Mouse (Mus musculus) left cerebral cortex, postnatal 36 days (tissue): ENCODE measurements around the gene Ubxn6. TPM values are rescaled to one million over a fixed set of nuclear protein-coding genes. Genes with fewer than 3 reads are reported as not detected.
"Not testable (repeated sequence)": the region's sequence is repeated elsewhere in the genome, so short reads cannot be mapped to it uniquely, and the experiment has no call there.

ENCODE experiments used
- DNase-seq, 2 experiments: peaks; one replicate each; pipeline ENCODE4 v3.0.0; 2021 to 2022; ENCODE audit warnings: low spot score in 2 of 2, mixed read lengths in 1 of 2
- intact Hi-C: fragments of 180-260 bp; cut with DNase I; formaldehyde crosslinking; loops from one replicate; pipeline ENCODE4 v1.15.1; 2025
- total RNA-seq, 2 experiments: library from RNA; stranded (reverse); gene quantifications; 2 replicates each; pipeline ENCODE4 v1.2.3; 2021

Gene Ubxn6
- total RNA-seq, 2 experiments from 2014 or later: 87.9 to 94.9 TPM

- intact Hi-C loops: no loop called here
- DNase-seq: no peak
Measured at GRCm38 (mm10) chr17:56103465-56104285, 28.8 kb upstream of the Ubxn6 start.

DNA sequence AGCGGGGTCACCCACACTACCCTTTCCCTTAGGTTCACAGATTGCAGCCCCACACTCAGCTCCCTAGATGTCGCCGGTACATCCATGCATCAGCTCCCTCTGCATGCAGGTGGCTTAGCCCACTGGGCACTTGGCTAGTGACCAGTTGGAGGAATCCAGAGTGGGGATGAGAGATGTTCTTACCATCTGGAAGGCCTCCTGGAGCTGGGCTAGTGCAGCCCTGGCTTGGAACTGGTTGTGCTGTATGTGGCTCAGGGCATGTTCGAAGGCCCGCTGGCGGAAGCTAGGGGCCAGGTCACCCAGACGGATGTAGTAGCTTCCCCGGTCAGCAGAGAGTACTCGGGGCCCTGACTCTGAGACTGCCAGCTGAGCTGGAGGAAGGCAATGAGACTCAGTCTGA is 28.1 kb upstream of the Ubxn6 start:
- DNase-seq: no peak
- intact Hi-C loops: no loop called here

DNA sequence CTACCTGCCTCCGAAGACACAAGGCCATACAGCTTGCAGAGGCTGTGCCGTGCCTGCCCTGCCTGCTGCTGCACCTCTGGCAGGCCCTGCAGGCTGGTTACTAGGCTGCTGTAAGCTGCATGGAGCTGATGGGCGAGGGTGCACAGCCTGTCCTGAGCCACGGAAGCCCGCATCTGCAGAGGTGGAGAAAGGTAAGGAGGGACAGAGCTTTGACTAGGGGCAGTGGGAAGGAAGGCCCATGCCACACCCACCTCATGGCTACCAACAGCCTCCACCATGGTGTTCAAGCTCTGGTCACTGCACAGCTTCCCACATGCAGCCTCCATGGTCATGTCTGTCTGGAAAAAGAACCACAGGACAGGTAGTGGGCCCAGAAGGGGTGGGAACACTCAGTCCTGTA is 27.3 kb upstream of the Ubxn6 start:
- intact Hi-C loops: no loop called here
- DNase-seq: no peak

DNA sequence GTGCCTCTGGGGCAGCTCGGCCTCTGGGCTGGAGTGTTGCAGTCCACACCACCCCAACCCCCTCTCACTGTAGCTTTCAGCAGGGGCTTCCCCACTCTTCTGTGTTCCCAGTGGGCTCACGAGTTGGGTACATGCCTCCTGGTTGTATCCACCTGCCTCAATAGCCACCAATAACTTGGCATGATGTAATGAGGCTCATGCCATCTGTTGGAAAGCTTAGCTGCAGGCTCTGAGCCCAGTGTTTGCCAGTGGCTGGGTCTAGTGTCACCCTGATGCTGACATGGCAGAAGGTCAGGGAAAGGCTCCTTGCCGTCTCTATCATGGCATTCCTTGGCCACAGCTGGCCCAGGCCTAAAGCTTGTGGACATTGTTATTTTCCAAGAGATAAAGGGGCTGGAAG is 26.0 kb upstream of the Ubxn6 start:
- intact Hi-C loops: no loop called here
- no peak for DNase-seq

DNA sequence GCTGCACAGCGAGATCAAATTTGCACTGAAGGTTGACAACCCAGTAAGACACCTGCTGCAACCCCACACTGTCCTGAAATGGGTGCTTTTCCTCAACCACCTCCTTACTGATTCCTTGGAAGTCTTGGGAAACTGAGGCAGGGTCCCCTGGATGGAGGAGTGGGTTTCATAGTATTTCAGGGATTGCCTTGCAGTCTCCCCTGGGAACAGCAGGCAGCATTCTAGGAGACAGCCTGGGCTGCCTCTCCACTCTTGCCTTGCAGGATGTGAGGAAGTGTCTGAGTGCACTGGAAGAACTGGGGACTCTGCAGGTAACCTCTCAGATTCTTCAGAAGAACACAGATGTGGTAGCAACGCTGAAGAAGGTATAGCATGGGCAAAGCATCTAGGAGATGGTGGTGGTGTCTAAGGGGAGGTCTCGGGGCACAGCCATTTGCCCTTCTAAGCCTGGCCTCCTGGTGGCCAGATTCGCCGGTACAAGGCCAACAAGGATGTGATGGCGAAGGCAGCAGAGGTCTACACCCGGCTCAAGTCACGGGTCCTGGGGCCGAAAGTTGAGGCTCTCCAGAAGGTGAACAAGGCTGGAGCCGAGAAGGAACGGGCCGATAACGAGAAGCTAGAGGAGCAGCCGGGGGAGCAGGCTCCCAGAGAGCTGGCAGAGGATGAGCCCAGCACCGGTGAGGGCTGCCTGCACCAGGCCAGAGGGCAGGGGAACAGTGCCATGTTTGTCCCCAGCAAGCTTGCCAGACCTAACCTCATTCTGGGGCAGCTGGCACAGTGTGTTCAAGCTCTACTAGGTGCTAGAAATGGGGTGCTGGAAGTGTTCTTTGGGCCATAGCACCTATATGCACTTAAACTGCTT is 24.1 kb upstream of the Ubxn6 start:
- intact Hi-C loops: no loop called here
- DNase-seq: no peak

DNA sequence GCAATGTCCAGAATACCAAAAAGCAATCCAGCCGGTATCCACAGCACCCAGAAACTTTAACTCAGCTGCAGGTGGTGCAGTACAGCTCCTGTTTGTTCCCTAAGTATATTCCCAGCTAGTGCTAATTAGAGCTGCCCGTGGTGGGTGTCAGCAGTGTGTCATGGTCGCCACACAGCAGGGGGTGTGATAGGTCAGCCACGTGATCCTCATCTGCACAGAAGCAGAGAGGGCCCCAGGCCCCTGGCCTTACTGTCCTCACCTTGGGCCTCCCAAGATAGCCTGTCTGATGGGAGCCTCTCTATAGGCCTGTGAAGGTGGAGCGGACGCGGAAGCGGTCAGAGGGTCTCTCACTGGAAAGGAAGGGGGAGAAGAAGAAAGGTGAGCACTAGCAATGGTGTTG is 23.4 kb upstream of the Ubxn6 start:
- DNase-seq: no peak
- intact Hi-C loops: no loop called here

DNA sequence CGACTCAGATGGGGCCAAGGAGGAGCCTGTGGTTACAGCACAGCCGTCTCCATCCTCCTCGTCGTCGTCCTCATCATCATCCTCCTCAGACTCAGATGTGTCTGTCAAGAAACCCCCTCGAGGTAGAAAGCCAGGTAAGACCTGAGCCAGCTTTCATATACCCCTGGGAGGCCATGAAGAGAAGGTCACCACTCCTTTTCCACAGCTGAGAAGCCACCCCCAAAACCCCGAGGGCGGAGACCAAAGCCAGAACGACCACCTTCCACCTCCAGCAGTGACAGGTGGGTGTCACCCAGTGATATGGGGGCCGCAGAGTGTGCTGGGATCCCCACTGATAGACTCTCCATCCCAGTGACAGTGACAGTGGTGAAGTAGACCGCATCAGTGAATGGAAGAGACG is 22.1 kb upstream of the Ubxn6 start:
- intact Hi-C loops: no loop called here

GRCm38 (mm10) chr17:56092794-56093193 is 18.0 kb upstream of the Ubxn6 start:
- DNase-seq: no peak
- intact Hi-C loops: no loop called here

More for the DNA sequence above, 22.1 kb upstream of the Ubxn6 start:
- no peak for DNase-seq

- intact Hi-C loops: no loop called here
- DNase-seq: no peak
Measured at GRCm38 (mm10) chr17:56092312-56092711, 17.5 kb upstream of the Ubxn6 start.

DNA sequence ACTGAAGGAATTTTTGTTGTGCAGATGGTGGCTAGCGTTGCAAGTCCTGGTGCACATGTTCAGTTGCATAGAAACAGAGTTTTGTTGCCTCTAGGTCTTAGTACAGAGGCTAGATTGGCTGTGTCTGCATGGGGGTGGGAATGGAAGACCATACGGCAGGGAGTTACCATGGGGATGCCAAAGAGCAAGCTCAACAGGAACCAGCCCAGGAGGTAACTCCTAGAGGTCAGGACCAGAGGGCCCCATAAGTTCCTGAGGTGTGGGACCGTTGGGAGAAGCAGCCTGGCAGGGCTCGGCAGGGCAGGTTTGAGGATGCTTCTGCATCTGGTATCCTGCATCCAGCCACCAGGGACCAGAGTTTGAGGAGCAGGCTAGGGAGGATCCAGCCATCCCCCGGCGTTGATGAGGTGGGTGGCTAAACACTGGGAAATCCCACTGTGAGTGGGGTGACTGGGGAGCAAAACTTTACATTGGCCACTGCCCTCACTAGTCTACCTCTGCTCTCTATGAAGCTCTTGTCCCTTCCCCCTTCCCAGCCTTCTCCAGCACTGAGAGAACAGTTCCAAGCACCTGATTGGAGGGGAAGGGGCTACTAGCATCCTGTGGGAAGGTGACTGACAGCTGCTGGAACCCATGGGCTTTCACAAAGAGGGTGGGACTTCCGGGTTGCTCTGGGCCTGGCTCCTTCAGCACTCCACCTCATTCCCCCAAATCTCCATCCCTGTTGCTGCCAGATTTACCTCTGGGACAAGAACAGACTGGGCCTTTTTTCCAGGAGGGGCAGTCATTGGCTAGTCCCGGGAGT is 6.2 kb upstream of the Ubxn6 start:
- intact Hi-C loops: no loop called here
- DNase-seq: peak; percentile 43 to 51

- no peak for DNase-seq
Measured at GRCm38 (mm10) chr17:56079921-56080320, 5.1 kb upstream of the Ubxn6 start.

GRCm38 (mm10) chr17:56078880-56079795 is 4.3 kb upstream of the Ubxn6 start, which contains the start of gene Hdgfl2:
Gene Hdgfl2 (plus strand): TSS chr17:56079634.
- intact Hi-C loops: no loop called here
- DNase-seq: peak; percentile 98 to 99

More at GRCm38 (mm10) chr17:56079921-56080320, 5.1 kb upstream of the Ubxn6 start:
- intact Hi-C loops: no loop called here

DNA sequence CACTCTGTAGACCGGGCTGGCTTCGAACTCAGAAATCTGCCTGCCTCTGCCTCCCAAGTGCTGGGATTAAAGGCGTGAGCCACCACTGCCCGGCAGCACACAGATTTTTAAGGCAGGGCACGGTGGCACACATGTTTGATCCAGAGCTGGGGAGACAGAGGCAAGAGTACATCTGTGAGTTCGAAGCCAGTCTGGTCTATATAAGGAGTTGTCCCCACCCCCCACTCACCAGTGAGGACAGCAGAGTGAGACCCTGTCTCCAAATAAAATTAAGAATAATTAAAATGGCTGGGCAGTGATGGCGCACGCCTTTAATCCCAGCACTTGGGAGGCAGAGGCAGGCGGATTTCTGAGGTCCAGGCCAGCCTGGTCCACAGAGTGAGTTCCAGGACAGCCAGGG is 3.5 kb upstream of the Ubxn6 start:
- intact Hi-C loops, DNase-seq: not testable (repeated sequence)

DNA sequence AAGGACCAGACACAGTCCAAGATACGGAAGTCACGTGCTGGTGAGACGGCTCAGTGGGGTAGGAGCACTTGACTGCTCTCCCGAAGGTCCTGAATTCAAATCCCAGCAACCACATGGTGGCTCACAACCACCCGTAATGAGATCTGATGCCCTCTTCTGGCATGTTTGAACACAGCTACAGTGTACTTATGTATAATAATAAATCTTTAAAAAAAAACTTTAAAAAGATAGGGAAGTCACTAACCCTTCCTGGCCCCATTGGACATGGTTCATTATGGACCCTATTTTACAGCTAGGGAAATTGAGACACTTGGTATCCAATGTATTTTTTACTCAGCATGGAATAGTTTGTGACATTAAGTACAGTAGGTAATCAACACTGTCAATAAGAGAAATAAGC is 2.7 kb upstream of the Ubxn6 start:
- intact Hi-C loops: no loop called here
- no peak for DNase-seq

DNA sequence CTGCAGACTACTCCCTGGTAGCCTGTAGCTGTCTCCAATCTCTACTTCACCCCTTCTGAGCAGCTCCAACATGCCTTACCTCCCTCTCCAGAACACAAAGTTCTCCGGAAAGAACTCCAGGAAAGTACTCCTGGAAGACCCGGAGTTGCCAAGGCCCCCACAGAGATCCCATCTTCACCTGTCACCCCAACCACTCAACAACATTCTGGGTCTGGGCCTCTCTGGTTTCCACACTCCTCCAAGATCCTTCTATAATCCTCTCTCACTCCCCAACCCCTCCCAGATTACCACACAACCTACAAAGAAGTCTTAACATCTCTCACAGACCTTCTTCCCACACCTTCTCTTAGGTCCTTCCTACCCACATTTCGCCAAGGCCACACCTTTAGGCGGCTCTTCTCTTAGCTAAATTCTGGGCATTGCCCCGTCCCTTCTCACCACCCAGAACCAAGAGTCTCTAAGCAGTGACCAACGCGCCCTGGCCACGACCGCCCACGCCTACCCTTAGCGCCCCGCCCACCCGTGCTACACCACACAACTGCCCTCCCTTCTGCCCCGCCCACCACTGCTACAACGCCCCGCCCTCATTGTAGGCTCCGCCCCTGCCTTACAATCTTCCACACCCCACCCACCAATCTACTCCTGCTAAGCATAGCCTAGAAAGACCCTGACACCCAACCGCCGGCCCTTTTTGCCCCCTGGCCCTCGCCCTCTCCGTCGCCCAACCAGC is 566 bp downstream of the Ubxn6 start:
- intact Hi-C loops: loop anchor here (2.0 kb wide), 1 partner anchor 33 kb away; the partner anchor contains the start of gene Chaf1a
- DNase-seq: peak in 1 of 2 experiments; percentile 68

GRCm38 (mm10) chr17:56072243-56072642 is 2.6 kb downstream of the Ubxn6 start:
- no peak for DNase-seq
- intact Hi-C loops: no loop called here

GRCm38 (mm10) chr17:56071126-56071525 is 3.7 kb downstream of the Ubxn6 start:
- intact Hi-C loops: no loop called here
- DNase-seq: no peak

- no peak for DNase-seq
- intact Hi-C loops: no loop called here
Measured at GRCm38 (mm10) chr17:56069066-56069465, 5.8 kb downstream of the Ubxn6 start.
